Mouse (Mus musculus) midbrain, embryonic 12.5 days (tissue): ENCODE results near the gene Serhl. TPM values are rescaled to one million over a fixed set of nuclear protein-coding genes. Genes with fewer than 3 reads are reported as not detected.
A peak's percentile ranks its signal among the peaks of the same experiment; 100 is the strongest.
"Not testable (repeated sequence)": the region's sequence is repeated elsewhere in the genome, so short reads cannot be mapped to it uniquely, and the experiment has no call there.

Source experiments
- ATAC-seq: fragments of 200-750 bp; cut with Nextera tagmentation; 2 replicates; pipeline ENCODE4 v1.8.0; 2017; ENCODE audit warnings: low read depth, moderate TSS enrichment, moderate library complexity; ENCODE audit not compliant: low FRiP score
- H3K27ac ChIP-seq: fragments of 300-500 bp; sonication (generic); replicated peaks from 2 replicates; pipeline ENCODE4 v1.5.1; 2016; ENCODE audit warnings: mild to moderate bottlenecking
- H3K27me3 ChIP-seq: fragments of 300-500 bp; sonication (generic); 2 replicates; pipeline ENCODE4 v1.6.1; 2016; ENCODE audit warnings: mild to moderate bottlenecking
- H3K36me3 ChIP-seq: fragments of 300-500 bp; sonication (generic); 2 replicates; pipeline ENCODE4 v1.6.1; 2016
- H3K4me1 ChIP-seq: fragments of 300-500 bp; sonication (generic); 2 replicates; pipeline ENCODE4 v1.6.1; 2016
- H3K4me2 ChIP-seq: fragments of 300-500 bp; sonication (generic); replicated peaks from 2 replicates; pipeline ENCODE4 v1.6.1; 2016; ENCODE audit warnings: mild to moderate bottlenecking, moderate library complexity
- H3K4me3 ChIP-seq: fragments of 300-500 bp; sonication (generic); 2 replicates; pipeline ENCODE4 v1.5.1; 2016; ENCODE audit warnings: mild to moderate bottlenecking
- H3K9ac ChIP-seq: fragments of 300-500 bp; sonication (generic); replicated peaks from 2 replicates; pipeline ENCODE4 v1.6.1; 2016; ENCODE audit warnings: mild to moderate bottlenecking, moderate library complexity
- H3K9me3 ChIP-seq: fragments of 300-500 bp; sonication (generic); 2 replicates; pipeline ENCODE4 v1.6.1; 2016; ENCODE audit warnings: mild to moderate bottlenecking
- WGBS: fragments of 180-500 bp; shearing (Covaris S2); methylation state at CpG from one replicate; pipeline ENCODE4 v1.1.7; 2016; 5-methylcytosine and 5-hydroxymethylcytosine counted together
- polyA plus RNA-seq: library from polyadenylated mRNA; unstranded; fragments of >200 nt; fragmentation: Nextera tagmentation; extraction: Ambion mirVana; gene quantifications from 2 replicates; pipeline ENCODE4 v1.2.1, GENCODE M21; 2016

The Serhl gene
- polyA plus RNA-seq, 1 experiment from 2014 or later, result 43.0 TPM

GRCm38 (mm10) chr15:83111874-83112273 lies 22.6 kb downstream of the Serhl start:
- Histone ChIP-seq H3K27ac (no peak overlapping the region), H3K4me3 (no peak overlapping the region), H3K4me2 (no peak overlapping the region), H3K9ac (no peak overlapping the region), H3K4me1 (peaks cover 28% of the 10 kb centered on the region), H3K27me3 (0 out of 2 replicates have a peak, but pooled peaks cover 2% of the 10 kb centered on the region), H3K36me3 (peaks cover 24% of the 10 kb centered on the region), H3K9me3 (no peaks in the 10 kb centered on the region)
- ATAC-seq, result no peak
- 93% methylated on average over 7 of the region's 7 CpGs for WGBS

DNA sequence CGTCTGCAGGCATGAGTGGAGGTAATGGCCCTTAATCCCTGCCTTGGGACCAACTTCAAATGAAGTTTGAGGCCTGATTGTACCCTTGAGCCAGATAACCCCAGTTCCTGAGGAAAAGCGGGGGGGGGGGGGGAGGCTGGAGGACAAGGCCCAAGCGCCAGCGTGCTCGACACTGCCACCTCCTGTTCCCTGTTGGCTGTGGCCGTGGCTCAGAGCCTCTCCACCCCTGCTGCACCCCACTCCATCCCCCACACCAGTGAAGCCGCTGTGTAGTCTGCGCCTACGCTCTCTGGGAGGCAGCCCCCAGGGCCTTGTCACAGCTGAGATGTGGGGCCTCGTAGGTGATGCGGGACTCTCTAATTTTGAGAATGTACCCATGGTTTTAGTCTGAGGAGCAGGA lies 23.6 kb downstream of the Serhl start:
- Histone ChIP-seq H3K9ac (no peak overlapping the region), H3K4me1 (peaks cover 24% of the 10 kb centered on the region), H3K4me3 (no peak overlapping the region), H3K9me3 (no peaks in the 10 kb centered on the region), H3K4me2 (no peak overlapping the region), H3K27ac (no peak overlapping the region), H3K27me3 (0 out of 2 replicates have a peak, but pooled peaks cover 2% of the 10 kb centered on the region), H3K36me3 (peaks cover 34% of the 10 kb centered on the region)
- WGBS, result 12% methylated on average over 10 of the region's 11 CpGs
- ATAC-seq, result peak; percentile 70; the same call in 1 of the 2 replicates

GRCm38 (mm10) chr15:83114106-83114505 lies 24.8 kb downstream of the Serhl start:
- Histone ChIP-seq H3K4me2 (no peak overlapping the region), H3K27ac (peak overlapping the region; percentile 54), H3K4me1 (peaks cover 26% of the 10 kb centered on the region), H3K9ac (no peak overlapping the region), H3K27me3 (0 out of 2 replicates have a peak, but pooled peaks cover 2% of the 10 kb centered on the region), H3K4me3 (no peak overlapping the region), H3K36me3 (peaks cover 46% of the 10 kb centered on the region), H3K9me3 (no peaks in the 10 kb centered on the region)
- WGBS, result 79% methylated on average over 9 of the region's 9 CpGs
- no peak for ATAC-seq

DNA sequence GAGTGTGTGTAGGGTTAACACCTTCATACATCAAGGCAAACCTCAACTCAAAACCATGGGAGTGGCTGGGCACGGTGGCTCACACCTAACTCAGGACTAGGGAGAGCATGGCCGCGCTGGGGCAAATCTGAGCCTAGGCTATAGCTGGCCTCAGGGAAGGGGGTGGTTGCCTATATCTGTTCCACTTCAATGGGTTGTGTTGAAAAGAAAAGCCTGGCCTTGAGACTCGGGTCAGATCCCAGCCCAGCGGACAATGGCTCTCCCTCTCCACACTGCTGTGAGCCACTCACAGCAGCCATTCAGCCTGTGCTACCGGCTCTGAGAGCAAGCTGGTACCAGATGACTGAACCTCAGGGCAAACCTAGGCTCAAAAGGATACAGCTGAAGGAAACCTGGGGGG lies 25.8 kb downstream of the Serhl start:
- no peak overlapping the region for H3K4me3 ChIP-seq
- H3K27ac ChIP-seq, result no peak overlapping the region
- WGBS, result 30% methylated on average over 6 of the region's 6 CpGs
- no peak overlapping the region for H3K4me2 ChIP-seq
- H3K9ac ChIP-seq, result no peak overlapping the region
- peaks cover 26% of the 10 kb centered on the region for H3K4me1 ChIP-seq
- peaks cover 54% of the 10 kb centered on the region for H3K36me3 ChIP-seq
- 0 out of 2 replicates have a peak, but pooled peaks cover 2% of the 10 kb centered on the region for H3K27me3 ChIP-seq
- no peaks in the 10 kb centered on the region for H3K9me3 ChIP-seq
- no peak for ATAC-seq

DNA sequence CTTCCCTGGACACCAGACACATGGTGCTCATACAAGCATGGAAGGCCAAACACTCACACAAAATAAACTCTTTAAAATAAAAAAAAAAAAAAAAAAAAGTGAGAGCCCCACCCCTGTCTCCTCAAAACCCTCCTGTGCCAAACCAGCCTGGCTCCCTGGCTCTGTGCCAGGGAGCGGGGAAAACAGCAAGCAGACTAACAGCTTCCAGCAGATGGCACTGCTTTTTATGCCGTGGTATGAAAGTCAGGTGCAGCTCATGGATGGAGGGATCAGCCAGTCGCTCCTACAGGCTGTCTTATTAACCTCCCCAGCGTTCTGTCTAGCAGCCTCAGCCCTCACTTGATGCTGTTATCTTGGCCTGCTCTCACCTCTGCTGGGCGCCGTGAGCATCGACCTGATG lies 29.1 kb downstream of the Serhl start:
- H3K27ac ChIP-seq, result no peak overlapping the region
- no peak for ATAC-seq
- H3K9ac ChIP-seq, result no peak overlapping the region
- peaks cover 56% of the 10 kb centered on the region for H3K36me3 ChIP-seq
- 78% methylated on average over 7 of the region's 7 CpGs for WGBS
- peaks cover 25% of the 10 kb centered on the region for H3K4me1 ChIP-seq
- H3K4me3 ChIP-seq, result no peak overlapping the region
- H3K9me3 ChIP-seq, result no peaks in the 10 kb centered on the region
- no peaks in the 10 kb centered on the region for H3K27me3 ChIP-seq
- no peak overlapping the region for H3K4me2 ChIP-seq

GRCm38 (mm10) chr15:83121709-83122565 lies 32.6 kb downstream of the Serhl start:
- peaks cover 55% of the 10 kb centered on the region for H3K36me3 ChIP-seq
- H3K27ac ChIP-seq, result peak overlapping the region; percentile 87
- H3K9me3 ChIP-seq, result no peaks in the 10 kb centered on the region
- peak overlapping the region; percentile 70 for H3K9ac ChIP-seq
- peak overlapping the region; percentile 81 for H3K4me2 ChIP-seq
- peak; percentile 68 for ATAC-seq
- H3K27me3 ChIP-seq, result no peaks in the 10 kb centered on the region
- H3K4me1 ChIP-seq, result peaks cover 13% of the 10 kb centered on the region
- peak overlapping the region; percentile 88 for H3K4me3 ChIP-seq
- 3% methylated on average over 42 of the region's 43 CpGs for WGBS

DNA sequence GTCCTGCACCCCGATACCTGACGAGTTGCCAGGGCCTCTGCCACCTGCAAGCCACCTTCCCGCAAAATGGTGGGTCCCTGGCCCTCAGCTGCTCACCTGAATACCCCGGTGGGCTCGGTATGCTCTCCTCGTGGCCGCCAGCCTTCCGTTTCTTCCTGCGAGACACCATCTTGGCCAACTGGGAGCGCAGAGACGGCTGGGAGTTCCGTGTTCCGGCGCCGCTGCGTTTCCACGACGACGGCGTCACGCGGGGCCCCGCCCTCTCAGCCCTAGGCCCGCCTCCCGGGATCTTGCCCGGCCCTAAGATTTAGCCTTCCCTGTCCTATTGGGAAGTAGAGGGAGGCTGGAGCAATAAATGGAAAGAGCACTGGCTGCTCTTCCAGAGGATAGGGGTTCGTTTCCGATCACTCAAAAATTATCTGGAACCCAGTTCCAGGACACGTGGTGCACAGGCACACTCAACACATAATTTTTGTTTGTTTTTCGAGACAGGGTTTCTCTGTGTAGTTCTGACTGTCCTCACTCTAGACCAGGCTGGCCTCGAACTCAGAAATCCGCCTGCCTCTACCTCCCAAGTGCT lies 33.4 kb downstream of the Serhl start, which contains the start of gene Rrp7a:
Gene Rrp7a, minus strand, starts transcription at position 236 of the 580 bp plus-strand sequence.
- H3K27me3 ChIP-seq, result no peaks in the 10 kb centered on the region
- H3K36me3 ChIP-seq, result peaks cover 55% of the 10 kb centered on the region
- peaks cover 13% of the 10 kb centered on the region for H3K4me1 ChIP-seq
- peak within 1 kb of the TSS; percentile 70 for H3K9ac ChIP-seq
- peak within 1 kb of the TSS; percentile 87 for H3K27ac ChIP-seq
- H3K4me3 ChIP-seq, result peak within 1 kb of the TSS; percentile 88
- H3K4me2 ChIP-seq, result peak within 1 kb of the TSS; percentile 81
- ATAC-seq, result peak; percentile 89
- no peaks in the 10 kb centered on the region for H3K9me3 ChIP-seq
- 11% methylated on average over 32 of the region's 32 CpGs for WGBS

GRCm38 (mm10) chr15:83124625-83125024 lies 35.3 kb downstream of the Serhl start:
- 68% methylated on average over 5 of the region's 5 CpGs for WGBS
- Histone ChIP-seq H3K36me3 (peaks cover 55% of the 10 kb centered on the region), H3K9ac (no peak overlapping the region), H3K27me3 (no peaks in the 10 kb centered on the region), H3K27ac (no peak overlapping the region; the same call in 1 of the 2 replicates), H3K4me2 (no peak overlapping the region), H3K4me3 (no peak overlapping the region), H3K4me1 (peaks cover 10% of the 10 kb centered on the region), H3K9me3 (no peaks in the 10 kb centered on the region)
- no peak for ATAC-seq

DNA sequence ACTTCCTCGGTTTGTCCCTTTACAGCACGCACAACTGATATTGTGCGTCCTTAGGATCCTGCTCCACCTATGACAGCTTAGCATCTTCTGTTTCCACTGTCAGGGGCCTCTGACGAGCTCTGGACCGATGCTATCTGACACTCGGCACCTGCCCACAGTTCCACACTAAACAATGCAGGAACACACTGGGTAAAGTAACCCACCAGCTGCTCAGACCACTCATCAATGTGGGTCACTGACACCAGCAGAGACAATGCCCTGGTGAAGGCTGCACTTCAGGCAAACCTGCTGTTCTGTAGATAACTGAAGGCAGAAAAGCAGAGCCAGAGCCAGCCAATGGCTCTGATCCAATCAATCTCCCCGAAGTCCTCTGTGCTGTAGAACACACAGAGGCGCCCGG lies 37.3 kb downstream of the Serhl start:
- peaks cover 68% of the 10 kb centered on the region for H3K36me3 ChIP-seq
- no peaks in the 10 kb centered on the region for H3K27me3 ChIP-seq
- ATAC-seq, result no peak
- no peaks in the 10 kb centered on the region for H3K9me3 ChIP-seq
- no peak overlapping the region for H3K4me3 ChIP-seq
- no peak overlapping the region for H3K4me2 ChIP-seq
- H3K27ac ChIP-seq, result 0 out of 2 replicates have a peak overlapping the region, but pooled peaks have one; percentile 26
- H3K4me1 ChIP-seq, result peaks cover 4% of the 10 kb centered on the region
- 91% methylated on average over 9 of the region's 9 CpGs for WGBS
- no peak overlapping the region for H3K9ac ChIP-seq

GRCm38 (mm10) chr15:83127037-83127436 lies 37.7 kb downstream of the Serhl start:
- H3K27me3 ChIP-seq, H3K9ac ChIP-seq, H3K9me3 ChIP-seq, ATAC-seq, H3K4me3 ChIP-seq, H3K4me1 ChIP-seq, H3K4me2 ChIP-seq: not testable (repeated sequence)
- WGBS, result 64% methylated on average over 3 of the region's 3 CpGs
- Histone ChIP-seq H3K36me3 (peaks cover 72% of the 10 kb centered on the region), H3K27ac (0 out of 2 replicates have a peak overlapping the region, but pooled peaks have one; percentile 26)

DNA sequence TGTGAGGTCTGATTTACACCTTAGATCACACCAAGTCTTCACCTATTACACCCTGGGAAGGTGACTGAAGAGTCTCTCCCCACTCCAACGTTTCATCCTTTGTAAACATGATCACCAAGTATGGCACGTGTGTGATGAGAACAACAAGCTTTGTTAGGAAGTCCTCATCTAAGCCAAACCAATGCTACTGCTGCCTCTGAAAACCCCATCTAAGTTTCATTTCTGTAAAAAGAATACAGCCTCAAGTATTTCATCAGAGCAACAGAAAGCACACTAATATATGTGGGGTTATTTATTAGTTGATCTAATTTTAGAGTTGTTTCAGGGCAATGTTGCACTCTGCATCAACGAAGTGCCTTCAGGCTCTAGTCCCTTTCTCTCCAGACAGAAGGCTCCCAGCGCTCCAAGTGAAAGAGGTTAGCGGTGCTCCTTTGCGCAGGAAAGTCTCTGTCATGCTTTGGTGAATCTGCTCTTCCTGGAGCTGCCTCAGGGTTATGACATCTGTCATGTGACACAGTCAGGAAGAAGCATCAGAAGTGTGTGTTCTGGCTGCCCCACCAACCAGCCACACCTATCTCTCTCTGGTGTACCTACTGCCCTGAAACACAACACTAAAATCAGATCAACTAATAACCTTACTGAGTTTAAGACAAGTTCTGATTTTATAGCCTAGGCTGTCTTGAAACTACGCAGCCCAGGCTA lies 40.4 kb downstream of the Serhl start:
- no peak overlapping the region for H3K27ac ChIP-seq
- H3K27me3 ChIP-seq, result no peaks in the 10 kb centered on the region
- no peak overlapping the region for H3K9ac ChIP-seq
- H3K4me1 ChIP-seq, result no peaks in the 10 kb centered on the region
- no peaks in the 10 kb centered on the region for H3K9me3 ChIP-seq
- H3K36me3 ChIP-seq, result peaks cover 96% of the 10 kb centered on the region
- 92% methylated on average over 7 of the region's 7 CpGs for WGBS
- ATAC-seq, result no peak
- H3K4me2 ChIP-seq, result no peak overlapping the region
- no peak overlapping the region for H3K4me3 ChIP-seq

GRCm38 (mm10) chr15:83134671-83135070 lies 45.4 kb downstream of the Serhl start:
- H3K36me3 ChIP-seq, result peaks cover 93% of the 10 kb centered on the region
- no peak for ATAC-seq

More at GRCm38 (mm10) chr15:83134671-83135070, 45.4 kb downstream of the Serhl start:
- H3K27me3 ChIP-seq, result no peaks in the 10 kb centered on the region
- H3K9me3 ChIP-seq, result no peaks in the 10 kb centered on the region
- 93% methylated on average over 6 of the region's 6 CpGs for WGBS
- H3K27ac ChIP-seq, result no peak overlapping the region
- H3K4me2 ChIP-seq, result no peak overlapping the region
- no peak overlapping the region for H3K9ac ChIP-seq
- no peak overlapping the region for H3K4me3 ChIP-seq
- H3K4me1 ChIP-seq, result no peaks in the 10 kb centered on the region
